Mouse (Mus musculus): Measurements from ENCODE around the gene Pex14. TPM values are rescaled to one million over a fixed set of nuclear protein-coding genes. Genes with fewer than 3 reads are reported as not detected.
A peak's percentile ranks its signal among the peaks of the same experiment; 100 is the strongest.

Gene Pex14
- total RNA-seq, 2 experiments from 2014 or later = 19.4 to 20.1 TPM

- intact Hi-C loops (cut with DNase I) = no loop called here
- no peak for DNase-seq (ENCODE audit: low spot score)
These were observed 166.6 kb downstream of the Pex14 start for GRCm38 (mm10) chr4:148933109-148933508.

GRCm38 (mm10) chr4:148930721-148931229 is 168.9 kb downstream of the Pex14 start:
- intact Hi-C loops (cut with DNase I) = no loop called here
- no peak for DNase-seq (ENCODE audit: low spot score)

- intact Hi-C loops (cut with DNase I) = no loop called here
These were observed 170.8 kb downstream of the Pex14 start for GRCm38 (mm10) chr4:148928876-148929275.

GRCm38 (mm10) chr4:148928316-148928715 is 171.4 kb downstream of the Pex14 start:
- no peak for DNase-seq (ENCODE audit: low spot score)
- intact Hi-C loops (cut with DNase I) = no loop called here

More at GRCm38 (mm10) chr4:148928876-148929275, 170.8 kb downstream of the Pex14 start:
- no peak for DNase-seq (ENCODE audit: low spot score)

- no peak for DNase-seq (ENCODE audit: low spot score)
- intact Hi-C loops (cut with DNase I) = no loop called here
These were observed 173.2 kb downstream of the Pex14 start for GRCm38 (mm10) chr4:148926459-148926858.

GRCm38 (mm10) chr4:148925589-148926359 is 173.9 kb downstream of the Pex14 start:
- DNase-seq (ENCODE audit: low spot score) = no peak
- intact Hi-C loops (cut with DNase I) = no loop called here

- intact Hi-C loops (cut with DNase I) = no loop called here
- DNase-seq (ENCODE audit: low spot score) = no peak
These were observed 175.7 kb downstream of the Pex14 start for GRCm38 (mm10) chr4:148923976-148924375.

GRCm38 (mm10) chr4:148923414-148923813 is 176.3 kb downstream of the Pex14 start:
- intact Hi-C loops (cut with DNase I) = no loop called here
- no peak for DNase-seq (ENCODE audit: low spot score)

GRCm38 (mm10) chr4:148922221-148922700 is 177.4 kb downstream of the Pex14 start:
- DNase-seq (ENCODE audit: low spot score) = no peak
- intact Hi-C loops (cut with DNase I) = no loop called here

- no peak for DNase-seq (ENCODE audit: low spot score)
- intact Hi-C loops (cut with DNase I) = no loop called here
These were observed 179.1 kb downstream of the Pex14 start for GRCm38 (mm10) chr4:148920610-148921009.

- intact Hi-C loops (cut with DNase I) = no loop called here
- no peak for DNase-seq (ENCODE audit: low spot score)
These were observed 180.8 kb downstream of the Pex14 start for GRCm38 (mm10) chr4:148918707-148919447.

- intact Hi-C loops (cut with DNase I) = loop anchor here (2.0 kb wide), 1 partner anchor 113 kb away; no protein-coding TSS in a partner anchor
- no peak for DNase-seq (ENCODE audit: low spot score)
These were observed 183.8 kb downstream of the Pex14 start for GRCm38 (mm10) chr4:148915849-148916248.

GRCm38 (mm10) chr4:148914863-148915622 is 184.6 kb downstream of the Pex14 start:
- peak; percentile 38 for DNase-seq (ENCODE audit: low spot score)
- intact Hi-C loops (cut with DNase I) = loop anchor here (2.0 kb wide), 1 partner anchor 112 kb away; no protein-coding TSS in a partner anchor

GRCm38 (mm10) chr4:148912826-148913590 is 186.7 kb downstream of the Pex14 start:
- intact Hi-C loops (cut with DNase I) = no loop called here
- DNase-seq (ENCODE audit: low spot score) = no peak

- intact Hi-C loops (cut with DNase I) = no loop called here
- no peak for DNase-seq (ENCODE audit: low spot score)
These were observed 187.5 kb downstream of the Pex14 start for GRCm38 (mm10) chr4:148912134-148912533.
